Mouse (Mus musculus): ENCODE data around the gene Rbm11.

DNA sequence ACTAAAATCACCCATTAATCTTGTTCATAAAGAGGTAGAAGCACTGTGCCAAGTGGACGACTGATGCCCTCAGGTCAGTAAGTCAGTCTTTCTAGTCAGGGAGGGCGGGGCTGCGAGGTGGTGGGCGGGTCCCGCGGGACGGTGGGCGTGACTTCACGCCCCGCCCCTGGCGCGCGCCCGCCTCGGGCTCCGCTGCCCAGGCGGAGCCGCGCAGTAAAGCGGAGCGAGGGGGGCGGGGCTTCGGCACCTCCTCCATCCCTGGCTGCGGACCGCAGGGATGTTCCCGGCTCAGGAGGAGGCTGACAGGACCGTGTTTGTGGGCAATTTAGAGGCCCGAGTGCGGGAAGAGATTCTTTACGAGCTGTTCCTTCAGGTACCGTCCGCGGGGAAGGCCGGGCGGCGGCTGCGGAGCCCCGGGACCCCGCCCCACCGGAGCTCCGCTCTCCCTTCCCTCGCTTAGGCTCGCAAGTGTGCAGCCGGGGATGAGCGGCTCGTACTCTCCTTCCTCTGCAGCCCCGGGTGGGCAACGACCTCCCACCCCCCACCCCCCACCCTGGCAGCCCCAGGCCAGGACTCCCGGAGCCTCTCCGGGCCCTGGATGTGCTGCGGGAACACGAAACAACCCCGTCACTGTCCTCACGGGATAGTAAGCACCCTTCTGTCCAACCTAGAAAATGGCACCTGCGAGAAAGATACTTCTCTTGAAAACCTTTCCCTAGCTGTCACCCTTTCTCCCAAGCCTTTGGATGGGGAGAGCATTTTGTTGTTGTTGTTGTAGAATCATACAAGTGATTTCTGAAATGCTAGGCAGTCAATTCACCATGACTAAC lies at the start of gene Rbm11:
- TF ChIP-seq CTCF (IDR thresholded peaks at IDR 0.05; ENCODE audit: borderline replicate concordance, extremely low read depth, insufficient read depth, insufficient read length): no peak
- peak; percentile 36; the same call in 1 of the 2 replicates for TF ChIP-seq POLR2A (IDR thresholded peaks at IDR 0.05; ENCODE audit: borderline replicate concordance, extremely low read depth, insufficient read depth, insufficient read length, poor library complexity, severe bottlenecking)

All from brain, embryonic 14.5 days (tissue).